Mouse (Mus musculus) B cell, adult 2 months (primary cell): ENCODE measurements around the gene Krt31.

Source experiments
- DNase-seq, 2 experiments: peaks; one replicate each; pipeline ENCODE4 v3.0.0; 2022

Krt31 gene

DNA sequence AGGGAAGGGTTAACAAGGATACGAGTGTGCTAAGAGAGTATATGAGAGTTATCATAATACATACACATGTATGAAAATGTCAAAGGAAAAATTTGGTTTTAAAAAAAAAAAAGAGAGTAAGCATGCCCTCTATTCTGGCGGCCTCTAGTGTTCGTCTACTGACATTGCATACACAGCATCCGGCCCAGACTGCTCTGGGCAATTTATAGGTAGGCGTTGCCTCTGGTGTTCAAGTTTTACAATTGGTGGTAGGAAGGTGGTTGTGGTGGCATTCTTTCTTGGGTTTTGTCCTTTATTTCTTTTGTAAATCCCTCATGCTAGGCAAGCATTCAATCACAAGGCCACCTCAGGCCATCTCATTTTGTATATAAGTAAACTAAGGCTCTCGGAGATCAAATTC, 45.5 kb downstream of the Krt31 start:
- DNase-seq: peak; percentile 24 to 25

DNA sequence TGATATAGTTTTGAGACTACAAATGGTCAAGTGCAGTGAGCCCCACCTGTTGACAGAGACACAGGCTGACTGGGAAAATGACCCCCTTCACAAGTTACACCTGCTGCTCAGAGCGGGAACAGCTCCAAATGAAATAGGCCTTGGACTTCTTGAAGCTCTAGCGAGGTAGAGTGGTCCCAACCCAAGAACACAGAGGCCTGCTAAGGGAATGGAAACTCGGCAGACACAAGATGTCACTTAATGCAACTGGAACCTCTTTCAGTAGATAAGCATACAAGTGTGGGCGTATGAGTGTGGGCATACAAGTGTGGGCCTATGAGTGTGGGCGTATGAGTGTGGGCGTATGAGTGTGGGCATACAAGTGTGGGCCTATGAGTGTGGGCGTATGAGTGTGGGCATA, 51.3 kb downstream of the Krt31 start:
- DNase-seq: no peak
